In the genomic region with DNA sequence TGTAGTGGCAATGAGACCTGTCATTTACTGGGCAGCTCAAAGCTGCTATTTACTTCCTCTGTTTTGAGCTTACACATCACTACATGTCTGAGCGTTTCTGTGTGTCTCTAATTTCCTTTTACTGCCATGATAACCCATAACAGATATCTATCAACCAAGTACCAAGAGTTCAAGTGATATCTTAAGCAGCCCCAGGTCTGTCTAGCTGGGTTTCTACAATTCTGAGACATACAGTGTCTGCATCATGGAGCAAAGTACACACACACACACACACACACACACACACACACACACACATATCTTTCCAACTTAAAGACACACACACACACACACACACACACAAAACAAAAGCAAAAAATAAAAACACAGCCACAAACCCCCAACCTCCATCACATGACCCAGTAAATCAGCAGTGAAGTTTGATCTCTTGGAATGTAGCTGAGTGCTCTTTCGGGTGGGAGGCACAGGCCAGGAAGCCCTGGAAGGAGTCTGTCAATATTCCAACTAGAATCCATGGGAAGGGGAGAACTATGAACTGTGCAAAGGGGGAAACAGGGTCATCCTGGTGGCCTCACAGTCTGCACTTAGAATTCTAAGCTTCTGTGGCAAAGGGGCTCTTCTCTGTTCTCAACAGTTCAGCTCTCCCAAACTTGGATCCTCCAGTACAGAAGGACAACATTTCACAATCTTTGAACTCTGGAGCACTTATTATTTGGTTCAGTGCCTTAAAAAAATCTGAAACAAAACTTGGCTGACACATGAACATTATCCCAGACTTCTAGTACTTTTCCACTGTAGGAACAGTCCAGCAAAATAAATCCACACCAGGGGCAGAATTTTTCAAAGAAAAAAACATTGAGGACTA, we compare ENCODE assay signal across 16 mouse cellular contexts. TPM values are rescaled to one million over a fixed set of nuclear protein-coding genes. Genes with fewer than 3 reads are reported as not detected.
A peak's percentile ranks its signal among the peaks of the same experiment; 100 is the strongest.
DNase-seq lines count a peak whose midpoint lies in the region; ATAC-seq and TF ChIP-seq lines count a peak whose summit lies in the region.
"Had no signal": no experiment of that assay in that cellular context is flagged by ENCODE, and none has a peak within 500 bp of the region (broad histone marks: within the 10 kb centered on the region; RNA-seq: fewer than 3 reads in every experiment).

No protein-coding gene starts in this region.

- no peak for TF ChIP-seq POLR2A in kidney, adult 2 months (IDR thresholded peaks at IDR 0.05; ENCODE audit: low read depth, low read length)

- peaks cover 13% of the 10 kb centered on the region for H3K36me3 ChIP-seq in kidney, adult 2 months (ENCODE audit: control insufficient read depth, insufficient read depth, low read length)
- peaks cover 8% of the 10 kb centered on the region; the same call in 1 of the 2 replicates for H3K36me3 ChIP-seq in lung, embryonic 16.5 days (ENCODE audit: control insufficient read depth, insufficient read depth, low read length)
- H3K36me3 ChIP-seq: liver, embryonic 13.5 days had no signal

- H3K4me1 ChIP-seq in kidney, adult 2 months (ENCODE audit: control insufficient read depth, insufficient read depth, low read length): peaks cover 21% of the 10 kb centered on the region
- no peaks in the 10 kb centered on the region for H3K4me1 ChIP-seq in lung, embryonic 16.5 days (replicated peaks; ENCODE audit: control insufficient read depth, insufficient read depth, low read length)
- H3K4me1 ChIP-seq: forebrain, embryonic 15.5 days; heart, embryonic 10.5 days; hindbrain, embryonic 12.5 days; liver, embryonic 13.5 days; midbrain, embryonic 15.5 days had no signal

- intact Hi-C loops in gastrocnemius, postnatal 36 days (cut with DNase I): no loop called here

- H3K4me3 ChIP-seq in kidney, adult 2 months (ENCODE audit: insufficient read depth, low read depth, low read length): no peak overlapping the region
- no peak overlapping the region for H3K4me3 ChIP-seq in lung, embryonic 16.5 days (ENCODE audit: low read length)
- H3K4me3 ChIP-seq: forebrain, embryonic 15.5 days; heart, embryonic 10.5 days; hindbrain, embryonic 12.5 days; liver, embryonic 13.5 days; midbrain, embryonic 15.5 days had no signal

- peak; percentile 93 for ATAC-seq in lung, embryonic 16.5 days (ENCODE audit: low read depth)
- ATAC-seq: forebrain, embryonic 15.5 days; midbrain, embryonic 15.5 days had no signal

- H3K9me3 ChIP-seq in lung, embryonic 16.5 days (ENCODE audit: control insufficient read depth, low read length): no peaks in the 10 kb centered on the region
- H3K9me3 ChIP-seq: forebrain, embryonic 15.5 days; heart, embryonic 10.5 days; hindbrain, embryonic 12.5 days; liver, embryonic 13.5 days; midbrain, embryonic 15.5 days had no signal

- no peak overlapping the region for H3K9ac ChIP-seq in lung, embryonic 16.5 days (ENCODE audit: low read length)
- H3K9ac ChIP-seq: forebrain, embryonic 15.5 days; hindbrain, embryonic 12.5 days; liver, embryonic 13.5 days; midbrain, embryonic 15.5 days had no signal

- no peak overlapping the region for H3K4me2 ChIP-seq in lung, embryonic 16.5 days (ENCODE audit: low read depth, low read length)
- H3K4me2 ChIP-seq: forebrain, embryonic 15.5 days; hindbrain, embryonic 12.5 days; liver, embryonic 13.5 days; midbrain, embryonic 15.5 days had no signal

- TF ChIP-seq CTCF in kidney, adult 2 months (conservative IDR thresholded peaks at IDR 0.05; ENCODE audit: insufficient read depth, insufficient read length, low read depth, low read length): no peak

- H3K27me3 ChIP-seq in kidney, adult 2 months (replicated peaks; ENCODE audit: control insufficient read depth, insufficient read depth, low read length): no peaks in the 10 kb centered on the region
- H3K27me3 ChIP-seq in lung, embryonic 16.5 days (ENCODE audit: control insufficient read depth, insufficient read depth, low read depth, low read length): no peaks in the 10 kb centered on the region
- H3K27me3 ChIP-seq: forebrain, embryonic 15.5 days; hindbrain, embryonic 12.5 days; liver, embryonic 13.5 days; midbrain, embryonic 15.5 days had no signal

- peak; percentile 6 for DNase-seq in gastrocnemius, postnatal 25 days
- DNase-seq in gastrocnemius, postnatal 36 days: no peak
- DNase-seq in NIH3T3 (ENCODE audit: low read depth): peak; percentile 71
- peak; percentile 90 for DNase-seq in kidney, adult 2 months
- DNase-seq in urinary bladder, postnatal 14 days (ENCODE audit: low spot score): no peak
- no peak for DNase-seq in cerebellum, postnatal 14 days
- no peak for DNase-seq in ovary, postnatal 10 days (ENCODE audit: low spot score)
- DNase-seq: B cell, adult 2 months; liver, embryonic 13.5 days had no signal

- 17% methylated on average over 2 of the region's 2 CpGs for WGBS in kidney, adult 2 months
- WGBS in lung, embryonic 16.5 days: 32% methylated on average over 2 of the region's 2 CpGs

- peak overlapping the region; percentile 100 for H3K27ac ChIP-seq in kidney, adult 2 months (ENCODE audit: insufficient read depth, low read depth, low read length)
- H3K27ac ChIP-seq in lung, embryonic 16.5 days (ENCODE audit: low read length): peak overlapping the region; percentile 72
- H3K27ac ChIP-seq: forebrain, embryonic 15.5 days; heart, embryonic 10.5 days; hindbrain, embryonic 12.5 days; liver, embryonic 13.5 days; midbrain, embryonic 15.5 days had no signal

RNA-seq across cellular contexts. Expression of gene Nap1l5, which starts 44.5 kb away (rescaled TPM):
- total RNA-seq in gastrocnemius, postnatal 25 days (2021): under 1 TPM; 0.15 to 0.24 TPM
- total RNA-seq in gastrocnemius, postnatal 36 days (2021): not detected
- 6.0 and 7.1 TPM in 2 replicates for polyA plus RNA-seq in kidney, adult 2 months (2012; rRNA removed)
- 1.7 and 2.6 TPM in 2 replicates for polyA plus RNA-seq in lung, embryonic 16.5 days (2015; fragmentation: Nextera tagmentation; extraction: Ambion mirVana)
- total RNA-seq: MEL; neutrophil, adult 5-6 weeks had no signal

Comparison
In these comparisons a context has a peak if more than half of its experiments do, and no peak if none do; other contexts are left out.
1. DNase-seq: peak in gastrocnemius, postnatal 25 days (single experiment), NIH3T3 (single experiment) and kidney, adult 2 months (single experiment); none in gastrocnemius, postnatal 36 days (0 of 2), urinary bladder, postnatal 14 days (single experiment), cerebellum, postnatal 14 days (0 of 2) and ovary, postnatal 10 days (single experiment).